Mouse (Mus musculus) spleen, adult 12 weeks (tissue): ENCODE data around the gene Plcd3.

ENCODE experiments used
- DNase-seq: peaks from one replicate; pipeline ENCODE4 v3.0.0; 2022; ENCODE audit warnings: low spot score

Gene Plcd3

DNA sequence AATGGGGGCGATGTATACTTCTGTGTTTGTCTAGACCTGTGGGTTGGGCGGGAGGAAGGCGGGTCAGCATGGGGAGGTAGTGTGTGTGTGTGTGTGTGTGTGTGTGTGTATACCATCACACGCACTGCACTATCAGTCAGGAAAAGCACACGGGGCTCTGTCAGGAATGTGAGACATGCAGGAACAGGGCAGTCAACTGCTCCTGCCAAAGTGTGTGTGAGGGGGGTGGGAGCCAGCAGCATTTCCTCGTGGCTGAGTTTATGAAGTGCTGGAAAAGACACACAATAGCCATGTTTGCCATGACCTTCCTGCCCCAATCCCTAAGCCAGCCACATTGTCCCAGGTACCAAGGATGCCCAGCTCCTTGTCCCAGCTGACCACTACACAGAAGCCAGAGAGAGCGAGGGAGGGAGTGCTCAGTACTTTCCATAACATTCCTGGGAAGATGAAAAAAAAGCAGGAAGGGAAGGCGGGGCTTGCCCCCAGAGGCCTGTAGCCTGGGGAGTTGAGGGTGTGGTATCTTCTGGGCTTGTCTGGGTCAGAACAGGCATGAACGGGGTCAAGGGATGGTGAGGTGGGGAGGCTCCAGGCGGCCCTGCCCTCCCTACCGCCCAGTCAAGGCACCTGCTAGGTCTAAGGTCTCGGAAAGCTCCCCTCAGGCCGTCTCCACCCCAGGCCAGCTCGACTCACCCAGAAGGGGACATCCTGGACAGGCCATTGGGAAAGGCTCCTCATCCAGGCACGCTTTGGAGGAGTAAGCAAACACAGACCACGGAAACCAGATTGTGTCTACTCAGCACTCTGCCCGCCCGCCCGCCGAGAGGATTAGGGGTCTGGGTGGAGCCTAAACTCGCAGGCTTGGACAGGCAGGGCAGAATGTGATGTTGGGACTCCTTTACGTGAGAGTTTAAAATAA, 4.2 kb downstream of the Plcd3 start:
- no peak for DNase-seq

DNA sequence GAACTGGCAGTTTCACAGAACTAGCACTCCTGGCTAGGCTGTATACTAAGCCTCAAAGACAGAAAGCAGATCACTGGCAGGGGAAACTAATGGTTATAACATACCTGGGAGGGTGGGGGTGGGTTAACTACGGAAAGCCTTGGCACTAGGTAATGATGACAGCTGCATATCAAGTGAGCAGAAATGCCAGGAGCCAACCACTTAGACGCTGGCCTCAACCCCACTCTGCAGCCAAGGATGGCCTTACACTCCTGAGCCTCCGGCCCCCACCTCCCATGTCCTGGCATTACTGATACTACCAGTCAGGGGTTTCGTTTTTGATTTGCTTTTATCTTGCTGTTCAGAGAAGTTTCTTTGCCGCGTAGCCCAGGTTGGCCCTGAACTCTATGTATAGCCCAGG, 5.7 kb downstream of the Plcd3 start:
- DNase-seq = no peak

GRCm38 (mm10) chr11:103095107-103095670, 6.3 kb downstream of the Plcd3 start:
- DNase-seq = no peak

GRCm38 (mm10) chr11:103093862-103094833, 7.3 kb downstream of the Plcd3 start:
- no peak for DNase-seq

DNA sequence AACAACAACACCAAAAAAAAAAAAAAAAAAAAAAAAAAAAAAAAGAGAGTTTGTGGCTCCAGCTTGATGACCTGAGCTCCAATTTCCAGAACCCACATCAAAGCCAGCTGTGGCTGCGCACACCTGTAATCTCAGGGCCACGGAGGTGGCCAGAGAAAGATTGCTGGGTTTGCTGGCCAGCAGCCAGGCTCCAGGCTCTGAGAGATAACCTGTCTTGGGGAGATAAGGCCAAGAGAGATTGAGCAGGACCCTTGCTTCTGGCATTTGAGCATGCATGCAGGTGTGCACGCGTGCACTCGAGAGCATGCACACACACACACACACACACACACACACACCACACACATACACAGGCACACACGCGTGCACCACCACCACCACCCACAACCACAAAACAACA, 8.2 kb downstream of the Plcd3 start:
- DNase-seq = no peak

DNA sequence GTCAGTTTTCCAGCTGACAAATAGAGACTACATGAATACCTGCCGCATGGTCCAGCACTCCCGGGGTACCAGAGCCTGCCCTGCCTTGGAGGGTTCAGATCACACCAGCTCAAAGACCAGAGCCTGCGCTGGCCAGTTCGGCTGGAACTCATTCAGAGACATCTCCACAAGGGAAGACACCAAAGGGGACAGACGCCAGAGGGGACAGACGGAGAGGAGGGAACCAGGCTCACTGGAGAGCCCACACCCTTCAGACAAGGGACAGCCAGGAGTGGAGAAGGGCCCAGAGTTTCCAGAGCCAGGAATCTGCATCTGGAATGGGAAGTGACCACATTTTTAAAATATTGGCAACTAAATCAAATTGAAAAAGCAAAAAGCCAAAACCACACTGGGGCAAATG, 19.8 kb downstream of the Plcd3 start:
- no peak for DNase-seq

DNA sequence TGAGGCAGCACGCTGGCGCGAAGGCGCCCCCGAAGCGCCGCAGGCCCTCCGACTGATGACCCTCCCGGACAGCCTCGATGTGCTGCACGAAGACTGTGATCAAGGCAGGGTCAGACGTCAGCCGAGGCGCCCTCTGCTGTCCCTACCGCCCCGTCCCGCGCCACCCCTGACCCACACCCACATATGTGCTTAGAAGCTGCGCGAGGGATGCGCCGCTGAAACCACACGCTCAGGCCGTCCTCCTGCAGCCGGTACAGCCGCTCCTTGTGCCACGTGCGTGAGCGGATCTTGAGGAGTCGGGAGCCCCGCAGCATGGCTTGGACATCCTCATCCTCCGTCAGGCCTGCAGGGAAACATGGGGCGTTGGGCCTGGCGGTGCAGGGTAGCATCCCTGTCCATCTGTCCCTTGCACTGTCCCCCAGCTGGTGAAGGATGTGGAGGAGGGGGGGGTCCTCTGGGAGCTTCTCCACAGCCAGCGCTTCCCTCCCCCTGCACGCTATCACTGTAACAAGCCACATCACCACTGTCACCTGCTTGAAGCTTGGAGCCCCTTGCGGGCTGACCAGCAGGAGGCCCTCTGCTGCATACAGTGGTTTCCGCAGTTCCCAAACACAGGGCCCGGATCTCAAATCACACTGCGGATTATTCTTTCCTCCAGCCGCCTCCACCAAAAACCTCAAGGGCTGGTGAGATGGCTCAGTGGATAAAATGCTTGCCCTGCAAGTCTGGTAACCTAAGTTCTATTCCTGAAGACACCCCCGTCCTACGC, 21.0 kb downstream of the Plcd3 start:
- no peak for DNase-seq

GRCm38 (mm10) chr11:103078131-103078530, 23.3 kb downstream of the Plcd3 start:
- no peak for DNase-seq

DNA sequence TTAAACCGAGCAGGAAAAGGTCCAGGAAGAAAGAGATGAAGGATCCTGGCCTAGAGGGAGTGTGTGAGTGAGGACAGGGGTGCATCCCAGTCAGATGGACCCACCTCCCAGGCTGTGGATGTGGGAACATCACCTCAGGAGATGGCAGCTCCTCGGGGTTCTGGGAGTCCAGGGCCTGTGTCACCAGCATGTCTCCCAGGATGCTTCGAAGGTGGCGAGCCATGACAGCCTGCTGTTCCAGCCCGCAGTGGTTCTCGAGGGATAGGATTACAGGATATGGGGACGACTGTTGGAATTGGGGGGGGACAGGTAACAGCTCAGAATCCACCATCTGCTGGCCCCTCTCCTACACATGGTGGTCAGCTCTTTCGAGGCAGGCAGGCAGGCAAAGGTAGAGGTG, 24.9 kb downstream of the Plcd3 start:
- DNase-seq = no peak

- peak; percentile 59 for DNase-seq
These were observed 25.4 kb downstream of the Plcd3 start for GRCm38 (mm10) chr11:103076010-103076409.

GRCm38 (mm10) chr11:103074796-103075323, 26.6 kb downstream of the Plcd3 start:
- no peak for DNase-seq

DNA sequence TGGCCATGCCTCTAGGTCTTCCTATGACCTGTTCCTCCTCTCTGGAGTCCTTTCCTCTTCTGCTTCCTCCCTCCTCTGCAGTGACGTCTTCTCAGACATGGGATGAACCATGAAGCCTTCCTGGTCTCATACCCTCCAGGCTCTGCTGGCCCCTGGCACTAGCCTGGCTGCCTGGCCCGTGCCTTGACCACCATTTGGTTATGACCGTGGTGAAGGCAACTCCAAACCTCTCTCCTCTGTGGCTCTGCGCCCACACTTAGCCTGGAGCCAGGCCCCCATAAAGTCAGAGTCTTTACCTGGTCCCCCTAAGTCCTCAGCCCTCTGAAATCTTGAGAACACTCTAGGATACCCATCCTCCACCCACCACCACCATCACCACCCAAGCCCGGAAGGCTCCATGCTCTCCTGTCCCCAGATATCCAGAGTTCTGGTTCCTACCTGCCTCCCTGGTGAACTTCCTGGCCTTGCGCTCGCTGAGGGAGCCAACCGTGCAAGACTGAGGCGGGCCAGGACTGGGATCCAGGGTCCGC, 27.3 kb downstream of the Plcd3 start:
- no peak for DNase-seq

DNA sequence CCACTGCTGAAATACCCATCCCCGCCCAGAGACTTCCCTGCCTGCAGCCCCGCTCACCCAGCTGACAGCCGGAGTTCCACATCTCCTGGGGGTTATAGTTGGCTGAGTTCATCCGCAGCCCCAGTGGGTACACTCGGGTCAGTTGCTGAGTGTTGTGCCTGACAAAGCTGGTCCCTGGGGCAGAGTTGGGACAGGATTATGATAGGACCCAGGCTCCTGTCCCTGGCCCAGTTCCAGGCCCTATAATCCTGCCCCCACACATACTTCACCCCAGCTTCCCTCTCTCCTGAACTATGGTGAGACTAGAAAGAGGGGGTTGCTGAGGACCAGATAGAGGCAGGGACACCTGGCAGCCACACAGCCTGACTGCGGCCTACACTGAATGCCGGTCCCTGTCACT, 27.8 kb downstream of the Plcd3 start:
- no peak for DNase-seq

DNA sequence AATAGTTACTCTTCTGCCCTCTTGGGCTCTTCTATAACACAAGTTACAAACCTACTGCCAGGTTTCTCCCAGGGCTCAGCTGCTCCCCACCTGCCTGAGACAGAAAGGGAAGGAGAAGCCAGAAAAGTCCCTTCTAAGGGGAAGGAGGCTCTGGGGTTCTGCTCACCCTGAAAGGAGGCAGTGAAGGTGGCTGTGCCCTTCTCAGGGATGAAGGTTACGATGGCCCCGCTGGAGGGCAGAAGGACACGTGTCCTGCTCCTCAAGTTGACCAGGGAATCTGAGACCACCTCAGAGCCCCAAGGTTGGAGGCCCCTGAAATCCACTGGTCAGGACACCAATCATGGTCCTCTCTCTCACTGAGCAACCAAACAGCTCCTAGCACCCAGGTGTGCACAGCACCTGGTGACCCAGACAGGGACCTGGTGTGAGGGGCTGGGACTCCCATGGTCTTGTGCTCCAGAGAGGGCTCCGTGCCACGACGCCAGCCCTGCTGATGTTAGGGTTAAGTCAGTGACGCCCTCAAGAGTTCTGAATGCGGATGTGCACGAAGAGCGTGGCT, 31.1 kb downstream of the Plcd3 start:
- DNase-seq = no peak

DNA sequence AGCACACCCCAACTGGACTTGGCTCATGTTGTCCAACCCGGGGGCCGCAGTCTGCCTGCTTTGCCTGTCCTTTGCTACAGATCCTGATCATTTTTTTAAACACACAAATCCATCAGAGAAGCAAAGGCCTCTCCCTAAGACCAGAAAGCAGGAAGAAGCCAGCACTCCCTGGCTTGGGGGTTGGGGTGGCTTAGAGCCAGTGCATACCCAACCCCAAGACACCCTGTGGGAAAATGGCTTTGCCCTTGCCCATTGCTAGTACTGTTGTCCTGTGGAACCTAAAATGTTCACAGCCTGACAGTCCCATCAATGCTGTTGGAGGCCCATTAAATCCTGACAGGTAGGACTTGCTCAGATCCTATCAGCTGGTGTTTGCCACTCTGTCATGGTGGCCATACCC, 31.7 kb downstream of the Plcd3 start:
- DNase-seq = no peak

DNA sequence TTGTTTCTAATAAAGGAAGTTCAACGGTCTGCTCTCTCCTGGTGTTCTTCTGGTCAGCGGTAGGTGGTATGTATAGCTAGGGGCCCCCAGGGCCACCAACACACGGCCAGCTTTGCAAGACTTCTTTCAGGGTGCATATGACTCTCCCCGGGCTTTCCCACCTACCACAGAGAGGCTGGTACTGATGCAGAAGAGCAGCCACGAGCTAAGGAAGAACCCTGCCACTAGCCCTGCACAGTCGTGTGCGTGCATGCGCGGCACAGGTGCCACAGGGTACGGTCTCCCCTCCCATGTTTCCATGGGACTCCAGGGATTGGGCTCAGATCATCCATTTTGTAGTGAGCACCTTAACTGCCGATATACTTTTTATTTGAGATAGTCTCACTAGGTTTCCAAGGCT, 32.6 kb downstream of the Plcd3 start:
- DNase-seq = no peak

GRCm38 (mm10) chr11:103068272-103068671, 33.2 kb downstream of the Plcd3 start:
- no peak for DNase-seq

GRCm38 (mm10) chr11:103067457-103068001, 33.9 kb downstream of the Plcd3 start:
- DNase-seq = no peak

DNA sequence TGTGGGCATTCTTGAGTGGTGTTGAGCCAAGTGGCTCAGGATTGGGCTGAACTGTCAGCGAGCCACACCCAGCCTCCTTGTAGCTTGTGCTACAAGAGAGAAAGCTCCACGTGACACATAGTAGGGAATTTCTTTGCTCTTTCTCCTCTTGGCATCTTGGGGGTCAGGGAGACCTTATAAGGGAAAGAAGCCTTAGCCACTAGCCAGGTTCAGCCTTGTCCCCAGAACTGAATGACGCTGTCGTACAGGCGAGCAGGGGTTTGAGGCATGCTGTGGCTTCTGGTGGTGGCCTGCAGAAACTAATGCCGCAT, 34.5 kb downstream of the Plcd3 start:
- no peak for DNase-seq

GRCm38 (mm10) chr11:103066191-103067050, 35.0 kb downstream of the Plcd3 start:
- DNase-seq = no peak
